Mouse (Mus musculus): Measurements from ENCODE around the gene C1qc. TPM values are rescaled to one million over a fixed set of nuclear protein-coding genes. Genes with fewer than 3 reads are reported as not detected.

Gene C1qc
- polyA plus RNA-seq, 1 experiment from 2014 or later = 19.9 TPM

DNA sequence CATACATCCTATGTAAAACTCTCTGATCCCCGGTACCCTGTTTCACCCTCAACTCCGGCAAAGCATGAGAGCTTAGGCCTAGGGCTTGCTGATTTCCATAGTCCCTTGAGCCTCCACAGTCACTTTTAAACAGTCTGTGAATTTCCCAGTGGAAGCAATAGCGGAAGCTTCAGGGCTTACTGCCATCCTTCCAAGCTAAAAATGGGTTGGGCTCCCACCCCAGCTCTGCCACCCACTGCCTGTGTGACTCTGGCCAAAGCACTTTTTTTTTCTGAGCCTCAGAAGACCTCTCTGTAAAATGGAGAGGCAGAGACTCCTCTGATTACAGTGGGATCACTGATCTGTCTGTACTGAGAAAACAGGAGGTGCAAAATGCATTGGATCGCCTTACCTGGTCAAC lies 44.3 kb downstream of the C1qc start:
- H3K27me3 ChIP-seq (replicated peaks) = peaks cover 86% of the 10 kb centered on the region
- 64% methylated on average over 4 of the region's 4 CpGs for WGBS

DNA sequence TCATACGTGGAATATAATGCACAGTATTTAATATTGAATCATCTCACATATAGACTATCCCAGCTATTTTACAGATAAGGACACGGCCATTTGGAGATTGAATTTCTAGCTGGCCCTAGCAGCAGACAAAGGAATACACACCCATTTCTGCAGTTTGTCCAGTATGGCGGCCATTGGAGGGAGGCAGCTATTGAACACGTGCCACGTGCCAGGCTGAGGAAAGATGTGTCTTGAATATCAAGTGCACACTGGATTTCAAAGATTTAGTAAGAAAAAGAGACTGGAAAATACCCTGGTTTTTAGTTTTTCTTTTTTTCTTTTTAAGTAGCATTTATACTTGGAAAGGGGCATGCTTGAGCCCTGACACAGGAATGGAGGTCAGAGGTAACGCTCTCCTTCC lies 45.7 kb downstream of the C1qc start:
- Histone ChIP-seq H3K4me2 (no peak overlapping the region), H3K27me3 (replicated peaks) (peaks cover 86% of the 10 kb centered on the region), H3K9me3 (no peaks in the 10 kb centered on the region), H3K4me3 (no peak overlapping the region), H3K4me1 (no peaks in the 10 kb centered on the region), H3K27ac (replicated peaks) (no peak overlapping the region), H3K36me3 (no peaks in the 10 kb centered on the region), H3K9ac (no peak overlapping the region)
- 77% methylated on average over 6 of the region's 6 CpGs for WGBS
- no peak for ATAC-seq (ENCODE audit: extremely low read depth, insufficient number of reproducible peaks, low FRiP score, low TSS enrichment)

More for the DNA sequence above, 44.3 kb downstream of the C1qc start:
- H3K4me3 ChIP-seq = no peak overlapping the region
- no peaks in the 10 kb centered on the region for H3K36me3 ChIP-seq
- H3K27ac ChIP-seq (replicated peaks) = no peak overlapping the region
- H3K4me2 ChIP-seq = no peak overlapping the region
- no peak overlapping the region for H3K9ac ChIP-seq
- no peaks in the 10 kb centered on the region for H3K9me3 ChIP-seq
- ATAC-seq (ENCODE audit: extremely low read depth, insufficient number of reproducible peaks, low FRiP score, low TSS enrichment) = no peak
- no peaks in the 10 kb centered on the region for H3K4me1 ChIP-seq

DNA sequence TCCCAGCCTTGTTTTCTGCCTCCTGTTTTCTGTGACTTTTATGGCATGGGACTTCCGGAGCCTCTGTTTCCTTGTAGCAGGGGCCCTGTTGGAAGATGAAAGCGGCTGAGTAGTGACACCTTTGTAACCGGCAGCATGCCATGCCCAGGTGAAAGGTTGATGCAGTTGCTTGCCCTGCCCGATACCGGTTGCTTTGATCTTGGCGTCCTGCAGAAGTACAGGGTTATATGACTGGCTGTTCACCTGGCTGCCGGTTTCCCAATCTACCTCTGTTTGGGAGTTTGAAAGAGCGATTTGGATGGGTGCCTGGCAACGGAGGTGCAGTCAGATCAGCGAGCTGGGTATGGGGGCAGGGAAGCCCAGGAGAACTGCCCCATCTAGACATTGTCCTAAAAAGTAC lies 50.1 kb downstream of the C1qc start:
- WGBS = 75% methylated on average over 10 of the region's 10 CpGs
- Histone ChIP-seq H3K9me3 (no peaks in the 10 kb centered on the region), H3K36me3 (no peaks in the 10 kb centered on the region), H3K4me1 (peaks cover 7% of the 10 kb centered on the region; the same call in 1 of the 2 replicates), H3K27ac (replicated peaks) (no peak overlapping the region), H3K4me3 (no peak overlapping the region), H3K27me3 (replicated peaks) (peaks cover 94% of the 10 kb centered on the region), H3K9ac (no peak overlapping the region), H3K4me2 (no peak overlapping the region)
- no peak for ATAC-seq (ENCODE audit: extremely low read depth, insufficient number of reproducible peaks, low FRiP score, low TSS enrichment)

DNA sequence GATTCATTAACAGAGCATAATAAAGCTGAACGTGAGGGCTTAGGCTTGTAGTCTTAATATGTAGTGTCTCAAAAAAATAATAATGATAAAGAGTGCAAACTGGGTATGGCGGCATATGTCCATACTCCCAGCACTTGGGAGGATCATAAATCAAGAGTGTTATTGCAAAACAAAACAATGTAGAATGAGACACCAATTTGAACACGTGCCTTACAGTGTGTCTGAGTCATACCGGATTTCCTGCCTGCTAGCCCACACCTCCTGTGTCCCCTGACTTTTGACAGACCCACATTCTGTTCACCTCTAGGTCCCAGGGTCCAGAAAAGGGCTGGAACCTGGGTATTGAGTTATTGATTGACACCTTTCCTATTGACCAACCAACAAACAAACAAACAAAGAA lies 50.8 kb downstream of the C1qc start:
- Histone ChIP-seq H3K4me1 (peaks cover 7% of the 10 kb centered on the region; the same call in 1 of the 2 replicates), H3K36me3 (no peaks in the 10 kb centered on the region), H3K9ac (no peak overlapping the region), H3K9me3 (no peaks in the 10 kb centered on the region), H3K27me3 (replicated peaks) (peaks cover 95% of the 10 kb centered on the region), H3K27ac (replicated peaks) (no peak overlapping the region), H3K4me2 (no peak overlapping the region), H3K4me3 (no peak overlapping the region)
- 67% methylated on average over 4 of the region's 4 CpGs for WGBS
- ATAC-seq (ENCODE audit: extremely low read depth, insufficient number of reproducible peaks, low FRiP score, low TSS enrichment) = no peak

DNA sequence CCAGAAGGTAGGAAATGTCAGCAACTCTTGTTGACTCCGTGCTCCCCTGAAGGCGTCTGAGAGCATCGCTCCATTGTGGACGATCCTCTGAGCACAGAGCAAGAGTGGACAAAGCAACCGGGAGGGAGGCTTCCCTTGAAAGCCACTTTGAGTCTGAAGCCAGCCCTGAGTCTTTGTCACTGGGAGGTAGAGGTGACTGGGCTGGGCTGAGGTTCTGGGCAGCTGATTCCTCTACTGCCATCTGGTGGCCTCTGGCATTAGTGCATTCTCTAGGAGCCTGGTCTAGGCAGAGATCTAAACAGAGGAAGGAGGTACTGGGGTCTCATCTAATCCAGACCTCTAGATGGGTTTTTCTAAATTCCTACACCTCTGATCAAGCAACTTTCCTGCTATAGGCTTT lies 51.8 kb downstream of the C1qc start:
- 8% methylated on average over 5 of the region's 5 CpGs for WGBS
- peaks cover 95% of the 10 kb centered on the region for H3K27me3 ChIP-seq (replicated peaks)
- H3K36me3 ChIP-seq = no peaks in the 10 kb centered on the region
- peaks cover 14% of the 10 kb centered on the region for H3K4me1 ChIP-seq
- no peak overlapping the region for H3K9ac ChIP-seq
- H3K4me2 ChIP-seq = no peak overlapping the region
- no peak overlapping the region for H3K4me3 ChIP-seq
- no peaks in the 10 kb centered on the region for H3K9me3 ChIP-seq
- no peak overlapping the region for H3K27ac ChIP-seq (replicated peaks)
- no peak for ATAC-seq (ENCODE audit: extremely low read depth, insufficient number of reproducible peaks, low FRiP score, low TSS enrichment)

Other genes starting within 250 kb of the C1qc start
- 1.2 and 1.3 TPM in 2 replicates for gene Ephb2, start 57.1 kb downstream of the C1qc start, polyA plus RNA-seq (2015; fragmentation: Nextera tagmentation; extraction: Ambion mirVana)
- gene C1qb, start 6.9 kb downstream of the C1qc start, polyA plus RNA-seq (2015; fragmentation: Nextera tagmentation; extraction: Ambion mirVana) = 31.0 and 37.2 TPM in 2 replicates
- gene C1qa, start 5.7 kb upstream of the C1qc start, polyA plus RNA-seq (2015; fragmentation: Nextera tagmentation; extraction: Ambion mirVana) = 18.6 and 23.6 TPM in 2 replicates
- 0.07 and 0.08 TPM in 2 replicates for gene Epha8, start 63.8 kb upstream of the C1qc start, polyA plus RNA-seq (2015; fragmentation: Nextera tagmentation; extraction: Ambion mirVana)
- gene Zbtb40, start 155.7 kb upstream of the C1qc start, polyA plus RNA-seq (2015; fragmentation: Nextera tagmentation; extraction: Ambion mirVana) = 2.4 and 3.1 TPM in 2 replicates

Measured in heart, embryonic 13.5 days (tissue).